Mouse (Mus musculus): Measurements from ENCODE around the gene B4galt3. TPM values are rescaled to one million over a fixed set of nuclear protein-coding genes. Genes with fewer than 3 reads are reported as not detected.

The B4galt3 gene
- polyA plus RNA-seq (2012; rRNA removed; ENCODE audit: low replicate concordance): 35.7 and 84.0 TPM in 2 replicates

GRCm38 (mm10) chr1:171269848-171270572 is at the start of gene B4galt3:
Gene B4galt3 (plus strand): TSS chr1:171270328.

GRCm38 (mm10) chr1:171222238-171223155 is 47.6 kb upstream of the B4galt3 start, which contains the start of gene Tomm40l:
Gene Tomm40l (minus strand): TSS chr1:171222514.

GRCm38 (mm10) chr1:171224857-171225256 is 45.3 kb upstream of the B4galt3 start, which contains the start of gene Apoa2:
Gene Apoa2 (plus strand): TSS chr1:171225054.

GRCm38 (mm10) chr1:171234126-171234525 is 36.0 kb upstream of the B4galt3 start, which contains the start of gene Fcer1g:
Gene Fcer1g (minus strand): TSS chr1:171234365.

GRCm38 (mm10) chr1:171249913-171250600 is 20.1 kb upstream of the B4galt3 start, which contains the start of gene Adamts4:
Gene Adamts4 (plus strand): TSS chr1:171250421.

GRCm38 (mm10) chr1:171250680-171251593 is 19.2 kb upstream of the B4galt3 start, which contains the start of gene Ndufs2:
Gene Ndufs2 (minus strand): TSS chr1:171251388.

GRCm38 (mm10) chr1:171280916-171281527 is 10.9 kb downstream of the B4galt3 start, which contains the start of gene Ppox:
Gene Ppox (minus strand): TSS chr1:171281186.

GRCm38 (mm10) chr1:171287136-171288081 is 17.3 kb downstream of the B4galt3 start, which contains the start of gene Usp21:
Gene Usp21 (minus strand): TSS chr1:171287991.

GRCm38 (mm10) chr1:171294298-171295062 is 24.4 kb downstream of the B4galt3 start, which contains the start of gene Ufc1:
Gene Ufc1 (minus strand): TSS chr1:171295024.

Other genes with a start within 250 kb of the B4galt3 start
- gene Fcgr3, start 205.4 kb upstream of the B4galt3 start, polyA plus RNA-seq (2012; rRNA removed; ENCODE audit: low replicate concordance): 35.0 and 43.9 TPM in 2 replicates
- 6.9 and 8.9 TPM in 2 replicates for gene Cfap126, start 156.4 kb upstream of the B4galt3 start, polyA plus RNA-seq (2012; rRNA removed; ENCODE audit: low replicate concordance)
- gene Sdhc, start 119.7 kb upstream of the B4galt3 start, polyA plus RNA-seq (2012; rRNA removed; ENCODE audit: low replicate concordance): 312 and 379 TPM in 2 replicates
- gene Mpz, start 119.6 kb upstream of the B4galt3 start, polyA plus RNA-seq (2012; rRNA removed; ENCODE audit: low replicate concordance): 5.5 and 11.1 TPM in 2 replicates
- gene Pcp4l1, start 74.1 kb upstream of the B4galt3 start, polyA plus RNA-seq (2012; rRNA removed; ENCODE audit: low replicate concordance): 5.6 and 108 TPM in 2 replicates
- gene Nr1i3, start 56.4 kb upstream of the B4galt3 start, polyA plus RNA-seq (2012; rRNA removed; ENCODE audit: low replicate concordance): 0.04 and 0.05 TPM in 2 replicates
- 44.5 and 52.7 TPM in 2 replicates for gene Tomm40l, start 47.8 kb upstream of the B4galt3 start, polyA plus RNA-seq (2012; rRNA removed; ENCODE audit: low replicate concordance)
- 2.0 and 6.4 TPM in 2 replicates for gene Apoa2, start 45.3 kb upstream of the B4galt3 start, polyA plus RNA-seq (2012; rRNA removed; ENCODE audit: low replicate concordance)
- gene Fcer1g, start 36.0 kb upstream of the B4galt3 start, polyA plus RNA-seq (2012; rRNA removed; ENCODE audit: low replicate concordance): 88.4 and 215 TPM in 2 replicates
- gene Adamts4, start 19.9 kb upstream of the B4galt3 start, polyA plus RNA-seq (2012; rRNA removed; ENCODE audit: low replicate concordance): 3.4 and 17.1 TPM in 2 replicates
- 200 and 214 TPM in 2 replicates for gene Ndufs2, start 18.9 kb upstream of the B4galt3 start, polyA plus RNA-seq (2012; rRNA removed; ENCODE audit: low replicate concordance)
- gene Ppox, start 10.9 kb downstream of the B4galt3 start, polyA plus RNA-seq (2012; rRNA removed; ENCODE audit: low replicate concordance): 62.6 and 104 TPM in 2 replicates
- 37.7 and 84.4 TPM in 2 replicates for gene Usp21, start 17.7 kb downstream of the B4galt3 start, polyA plus RNA-seq (2012; rRNA removed; ENCODE audit: low replicate concordance)
- 36.2 and 46.1 TPM in 2 replicates for gene Ufc1, start 24.7 kb downstream of the B4galt3 start, polyA plus RNA-seq (2012; rRNA removed; ENCODE audit: low replicate concordance)
- 42.6 and 67.2 TPM in 2 replicates for gene Dedd, start 58.8 kb downstream of the B4galt3 start, polyA plus RNA-seq (2012; rRNA removed; ENCODE audit: low replicate concordance)
- gene Nit1, start 75.3 kb downstream of the B4galt3 start, polyA plus RNA-seq (2012; rRNA removed; ENCODE audit: low replicate concordance): 54.6 and 76.1 TPM in 2 replicates
- gene Pfdn2, start 75.3 kb downstream of the B4galt3 start, polyA plus RNA-seq (2012; rRNA removed; ENCODE audit: low replicate concordance): 18.1 and 21.6 TPM in 2 replicates
- gene Klhdc9, start 90.5 kb downstream of the B4galt3 start, polyA plus RNA-seq (2012; rRNA removed; ENCODE audit: low replicate concordance): 0.69 and 1.6 TPM in 2 replicates
- gene Nectin4, start 99.8 kb downstream of the B4galt3 start, polyA plus RNA-seq (2012; rRNA removed; ENCODE audit: low replicate concordance): 0.75 and 5.6 TPM in 2 replicates
- gene Arhgap30, start 118.6 kb downstream of the B4galt3 start, polyA plus RNA-seq (2012; rRNA removed; ENCODE audit: low replicate concordance): 6.3 and 10.3 TPM in 2 replicates
- 70.6 and 125 TPM in 2 replicates for gene Usf1, start 141.0 kb downstream of the B4galt3 start, polyA plus RNA-seq (2012; rRNA removed; ENCODE audit: low replicate concordance)
- gene Tstd1, start 148.5 kb downstream of the B4galt3 start, polyA plus RNA-seq (2012; rRNA removed; ENCODE audit: low replicate concordance): 1.4 and 2.1 TPM in 2 replicates
- 67.4 and 79.5 TPM in 2 replicates for gene F11r, start 167.2 kb downstream of the B4galt3 start, polyA plus RNA-seq (2012; rRNA removed; ENCODE audit: low replicate concordance)
- gene Alyref2, start 233.2 kb downstream of the B4galt3 start, polyA plus RNA-seq (2012; rRNA removed; ENCODE audit: low replicate concordance): 2.8 and 6.5 TPM in 2 replicates